Mouse (Mus musculus) frontal cortex, postnatal 25 days (tissue): ENCODE results near the gene Acbd3.

Experiments
- DNase-seq, 2 experiments: peaks; one replicate each; pipeline ENCODE4 v3.0.0; 2022; ENCODE audit warnings: low spot score in 2 of 2

The Acbd3 gene

GRCm38 (mm10) chr1:180725704-180726179 is at the start of gene Acbd3:
Gene Acbd3 (plus strand): TSS chr1:180726043.
- DNase-seq = peak; percentile 72 to 86

DNA sequence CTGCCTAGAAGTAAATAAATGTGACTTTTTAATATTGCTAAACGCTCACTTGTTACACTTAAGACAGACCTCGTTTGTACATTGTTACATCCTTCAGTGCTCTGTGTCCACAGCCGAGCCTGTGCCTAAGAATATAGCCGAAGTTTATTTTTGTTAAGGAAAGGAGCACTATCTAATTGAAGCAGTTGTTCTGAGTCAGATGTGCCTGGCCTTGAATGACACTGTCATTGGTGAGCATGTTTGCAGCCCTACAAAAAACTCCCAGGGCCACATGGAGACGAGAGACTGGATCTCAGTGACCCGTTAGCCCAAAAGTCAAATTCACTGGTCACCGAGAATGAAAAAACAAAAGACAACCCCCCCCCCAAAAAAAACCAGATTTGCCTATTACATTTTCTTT is 34.6 kb upstream of the Acbd3 start:
- no peak for DNase-seq

DNA sequence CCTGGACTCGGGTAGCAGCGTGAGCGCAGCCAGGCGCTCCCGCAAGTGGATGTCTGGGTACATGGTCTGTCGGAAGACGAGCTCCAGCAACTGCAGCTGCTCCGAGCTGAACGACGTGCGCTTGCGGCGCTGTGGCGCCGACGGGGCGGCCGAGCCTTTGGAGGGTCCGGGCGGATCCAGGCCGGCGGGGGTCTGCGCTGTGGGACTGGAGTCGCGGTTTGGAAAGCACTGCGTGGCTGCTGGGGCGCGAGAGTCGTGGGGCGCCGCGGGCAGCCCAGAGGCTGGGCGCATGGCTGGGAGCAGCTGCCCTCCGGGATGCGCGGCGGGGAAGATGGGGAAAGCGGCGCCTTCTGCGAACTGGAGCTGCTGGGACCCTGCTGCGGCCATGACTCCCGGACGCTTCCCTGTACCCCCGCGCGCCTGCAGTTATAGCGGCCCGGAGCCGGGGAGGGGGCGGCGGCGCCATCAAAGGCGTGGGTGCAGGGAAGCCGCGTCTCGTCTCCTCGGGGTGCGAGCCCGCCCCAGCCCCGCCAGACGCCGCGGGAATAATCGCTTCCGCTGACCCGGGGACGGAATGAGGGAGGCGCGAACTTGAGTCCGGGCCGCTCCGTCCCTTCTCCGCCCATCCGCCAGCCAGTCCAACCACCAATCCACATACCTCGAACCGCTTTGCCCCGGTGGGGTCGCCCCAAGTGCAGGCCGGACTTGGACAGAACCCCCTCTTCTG is 29.1 kb upstream of the Acbd3 start, which contains the start of gene Mixl1:
Mixl1 (minus strand) TSS at position 409 of the 727 bp plus-strand sequence.
- no peak for DNase-seq

GRCm38 (mm10) chr1:180698063-180698462 is 27.8 kb upstream of the Acbd3 start:
- no peak for DNase-seq

- no peak for DNase-seq
These were observed 22.4 kb upstream of the Acbd3 start for GRCm38 (mm10) chr1:180703400-180703799.

- DNase-seq = no peak
These were observed 18.5 kb upstream of the Acbd3 start for GRCm38 (mm10) chr1:180707368-180707767.

GRCm38 (mm10) chr1:180707813-180708212 is 18.0 kb upstream of the Acbd3 start:
- no peak for DNase-seq

GRCm38 (mm10) chr1:180708935-180709776 is 16.7 kb upstream of the Acbd3 start:
- DNase-seq = no peak

GRCm38 (mm10) chr1:180718756-180719155 is 7.1 kb upstream of the Acbd3 start:
- DNase-seq = no peak

GRCm38 (mm10) chr1:180719483-180719882 is 6.4 kb upstream of the Acbd3 start:
- no peak for DNase-seq

DNA sequence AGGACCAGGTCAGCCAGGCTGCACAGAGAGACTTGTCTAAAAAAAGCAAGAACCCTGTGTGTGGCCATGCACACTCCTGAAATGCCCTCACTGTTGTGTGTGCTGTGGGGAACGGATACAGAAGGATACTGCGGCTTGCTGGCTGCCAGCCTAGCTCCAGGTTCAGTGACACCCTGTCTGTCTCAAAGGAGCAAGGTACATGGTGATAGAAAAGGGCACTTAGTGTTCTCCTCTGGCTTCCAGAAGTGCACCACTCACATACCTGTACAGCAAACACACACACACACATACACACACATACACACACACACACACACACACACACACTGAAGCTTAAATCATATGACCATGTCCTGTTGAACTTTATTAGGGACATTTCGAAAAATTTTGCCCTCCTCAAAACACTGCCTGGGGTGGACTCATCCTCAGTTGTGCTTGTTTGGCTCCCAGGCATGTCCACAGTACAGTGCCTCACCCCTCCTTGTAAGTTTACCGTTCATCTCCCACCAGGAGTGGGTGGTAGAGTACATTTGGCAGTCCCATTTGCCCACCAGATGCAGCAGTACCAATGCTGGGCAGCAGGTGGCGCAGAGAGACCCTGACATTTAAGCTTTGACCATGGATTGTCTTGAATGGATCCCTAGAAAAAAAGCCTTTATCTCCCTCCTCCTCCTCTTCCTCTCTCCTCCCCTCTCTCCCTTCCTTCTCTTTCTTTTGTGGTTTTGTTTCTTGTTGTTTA is 5.7 kb upstream of the Acbd3 start:
- peak; percentile 66 to 77 for DNase-seq

DNA sequence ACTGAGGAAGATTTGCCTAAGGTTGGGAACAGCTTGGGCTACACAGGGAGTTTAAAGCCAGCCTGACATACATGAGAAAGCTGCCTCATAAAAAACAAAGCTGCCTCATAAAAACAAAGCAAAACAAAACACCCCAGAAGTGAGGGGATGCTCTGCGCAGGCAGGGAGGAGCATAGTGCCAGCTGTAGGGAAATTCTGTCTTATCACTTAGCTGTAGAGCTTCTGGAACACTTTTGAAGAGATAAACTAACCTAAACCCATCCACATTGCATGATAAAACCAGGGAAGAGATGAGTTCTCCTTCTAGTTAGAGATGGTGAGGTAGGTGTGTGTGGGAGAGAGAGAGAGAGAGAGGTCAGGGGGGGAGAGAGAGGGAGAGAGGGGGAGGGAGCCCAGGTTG is 3.2 kb upstream of the Acbd3 start:
- no peak for DNase-seq

- no peak for DNase-seq
These were observed 2.1 kb upstream of the Acbd3 start for GRCm38 (mm10) chr1:180723701-180724238.

DNA sequence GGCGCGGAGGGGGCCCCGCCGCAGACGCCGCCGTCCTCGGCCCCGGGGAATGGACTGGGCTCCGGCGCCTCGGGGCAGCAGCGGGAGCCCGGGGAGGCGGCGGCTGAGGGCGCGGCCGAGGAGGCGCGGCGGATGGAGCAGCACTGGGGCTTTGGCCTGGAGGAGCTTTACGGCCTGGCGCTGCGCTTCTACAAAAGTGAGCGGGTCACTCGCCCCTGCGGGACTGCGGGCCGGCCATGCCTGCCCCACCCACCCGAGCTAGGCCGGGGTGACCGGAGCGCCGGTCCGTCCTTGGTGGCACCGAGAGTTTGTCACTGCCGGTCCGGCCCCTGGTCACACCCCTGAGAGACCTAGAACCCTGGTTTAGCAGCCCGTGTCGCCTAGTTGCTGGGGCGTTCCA is 340 bp downstream of the Acbd3 start:
- no peak for DNase-seq

DNA sequence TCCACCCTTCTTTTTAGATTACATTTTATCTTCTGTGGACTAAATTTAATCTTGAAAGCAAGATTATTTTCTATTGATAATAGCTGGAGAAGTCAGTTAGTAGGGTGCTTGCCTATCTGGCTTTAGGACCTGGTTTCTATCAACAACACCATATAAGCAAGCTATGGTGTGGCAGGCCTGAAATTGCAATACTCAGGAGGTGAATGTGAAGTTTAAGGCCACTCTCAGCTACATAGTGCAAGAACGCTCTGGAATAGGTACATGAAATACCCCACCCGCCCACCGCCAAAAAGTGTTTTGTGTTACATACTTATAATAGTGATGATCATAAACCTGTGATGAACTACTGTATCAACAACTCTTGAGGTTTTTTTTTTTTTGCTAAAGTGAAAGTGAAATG is 3.4 kb downstream of the Acbd3 start:
- no peak for DNase-seq

DNA sequence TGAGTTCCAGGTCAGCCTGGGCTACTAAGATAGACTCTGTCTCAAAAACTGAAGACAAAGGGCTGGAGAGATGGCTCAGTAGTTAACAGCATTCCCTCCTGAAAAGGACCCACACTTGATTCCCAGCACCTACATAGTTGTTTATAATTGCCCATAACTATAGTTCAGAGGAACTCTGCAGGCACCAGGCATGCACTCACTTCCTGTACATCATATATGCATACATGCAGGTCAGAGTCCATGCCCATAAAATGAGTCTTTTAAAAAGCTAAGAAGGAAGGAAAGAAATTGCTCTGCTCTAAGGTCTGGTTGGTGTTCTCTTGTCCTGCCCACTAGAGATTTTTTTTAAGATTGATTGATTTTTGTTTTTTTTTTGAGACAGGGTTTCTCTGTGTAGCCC is 22.0 kb downstream of the Acbd3 start:
- no peak for DNase-seq

GRCm38 (mm10) chr1:180752115-180752514 is 26.3 kb downstream of the Acbd3 start:
- no peak for DNase-seq

DNA sequence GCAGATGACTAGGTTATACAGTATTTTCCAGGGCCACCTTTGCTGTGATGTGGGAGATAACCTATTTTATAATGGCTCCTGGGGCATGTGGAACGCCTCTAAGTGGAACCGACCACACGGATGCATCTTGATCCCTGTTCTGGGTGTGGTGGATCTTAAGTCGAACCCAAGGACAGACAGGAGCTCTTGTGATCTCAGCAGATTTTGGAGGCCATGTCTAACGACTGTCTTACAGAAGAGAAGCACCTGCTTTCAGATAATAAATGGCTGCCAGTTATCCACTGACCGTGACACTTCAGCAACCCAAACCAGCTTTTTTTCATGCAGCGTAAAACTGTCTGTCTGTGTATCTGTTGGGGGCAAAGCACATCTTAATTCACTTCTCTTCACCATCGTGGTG is 28.5 kb downstream of the Acbd3 start:
- no peak for DNase-seq

DNA sequence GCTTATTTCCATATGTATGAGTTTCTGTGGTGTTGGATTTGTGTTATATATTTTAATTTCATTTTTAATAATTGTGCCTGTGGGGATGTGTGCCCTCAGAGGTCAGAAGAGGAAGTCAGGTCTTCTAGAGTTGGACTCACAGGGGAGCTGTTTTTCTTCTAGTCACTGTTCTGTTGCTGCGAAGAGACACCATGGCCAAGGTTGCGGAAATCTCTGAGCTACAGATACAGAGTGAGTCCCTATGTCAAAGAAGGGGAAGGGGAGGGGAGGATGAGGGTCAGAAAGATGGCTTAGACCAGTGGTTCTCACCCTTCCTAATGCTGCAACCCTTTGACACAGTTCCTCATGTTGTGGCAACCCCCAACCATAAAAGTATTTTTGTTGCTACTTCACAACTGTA is 30.9 kb downstream of the Acbd3 start:
- no peak for DNase-seq

DNA sequence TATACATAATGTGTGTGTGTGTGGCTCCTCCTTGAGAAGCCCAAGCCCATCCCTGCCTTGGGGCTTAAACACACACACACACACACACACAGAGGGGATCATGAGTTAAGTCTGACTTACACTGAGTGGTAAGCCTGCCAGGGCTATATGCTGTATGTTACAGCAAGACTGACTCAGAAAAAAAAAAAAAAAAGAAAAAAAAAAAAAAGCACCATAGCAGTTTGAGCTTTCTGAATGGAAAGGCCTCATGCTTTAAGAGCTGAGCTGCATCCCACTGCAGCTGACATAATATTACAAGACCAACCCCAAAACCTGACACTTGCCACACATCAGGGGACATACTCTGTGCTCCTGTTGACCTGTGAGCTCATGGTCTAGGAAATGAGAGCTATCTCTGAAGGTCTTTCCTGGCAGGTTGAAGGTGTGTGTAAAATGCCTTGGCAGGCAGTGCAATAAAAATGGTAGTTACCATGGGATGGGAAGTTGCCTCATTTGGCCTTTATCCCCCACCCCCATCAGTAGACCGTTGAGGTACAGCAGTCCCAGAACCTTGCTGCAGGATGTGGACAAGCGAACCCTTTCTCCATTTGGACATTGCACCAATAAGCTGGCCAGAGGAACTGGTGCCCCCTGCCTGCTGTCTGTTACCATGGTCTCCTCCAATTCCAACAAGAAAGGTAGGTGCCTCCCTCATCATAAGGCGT is 31.6 kb downstream of the Acbd3 start:
- DNase-seq = no peak

DNA sequence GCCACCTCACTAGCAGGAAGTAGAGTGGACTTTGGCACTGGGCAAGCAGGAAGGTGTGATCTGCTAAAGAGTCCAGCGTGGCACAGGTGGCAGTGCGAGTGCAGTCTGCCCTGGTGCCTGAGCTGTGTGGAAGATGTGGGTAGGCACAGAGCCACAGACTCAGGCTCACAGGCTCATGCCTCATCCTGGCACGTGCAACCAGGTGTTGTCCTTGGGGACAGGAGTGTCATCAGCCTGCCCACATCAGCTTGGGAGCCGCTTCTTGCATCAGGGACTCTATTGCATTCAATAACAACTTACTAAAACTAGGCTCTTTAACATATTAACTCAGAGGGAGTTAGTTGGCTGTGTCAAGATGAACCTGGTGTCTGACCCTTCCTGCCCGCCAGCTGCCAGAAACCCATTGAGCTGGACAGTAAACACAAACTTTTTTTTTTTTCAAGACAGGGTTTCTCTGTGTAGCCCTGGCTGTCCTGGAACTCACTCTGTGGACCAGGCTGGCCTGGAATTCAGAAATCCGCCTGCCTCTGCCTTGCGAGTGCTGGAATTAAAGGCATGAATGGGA is 32.2 kb downstream of the Acbd3 start:
- no peak for DNase-seq
